Mouse (Mus musculus) embryonic facial prominence, embryonic 10.5 days (tissue): ENCODE data around the gene Tiam1. TPM values are rescaled to one million over a fixed set of nuclear protein-coding genes. Genes with fewer than 3 reads are reported as not detected.

ENCODE experiments used
- DNase-seq: peaks from one replicate; pipeline ENCODE4 v3.0.0-alpha.2; 2017; ENCODE audit warnings: low spot score
- H3K27ac ChIP-seq: fragments of 300-500 bp; sonication (generic); replicated peaks from 2 replicates; pipeline ENCODE4 v1.5.1; 2016; ENCODE audit warnings: mild to moderate bottlenecking
- H3K27me3 ChIP-seq: fragments of 300-500 bp; sonication (generic); replicated peaks from 2 replicates; pipeline ENCODE4 v1.6.1; 2016; ENCODE audit warnings: low read depth, mild to moderate bottlenecking; ENCODE audit not compliant: poor library complexity, severe bottlenecking
- H3K36me3 ChIP-seq: fragments of 300-500 bp; sonication (generic); replicated peaks from 2 replicates; pipeline ENCODE4 v1.6.1; 2016; ENCODE audit warnings: mild to moderate bottlenecking, moderate library complexity
- H3K4me1 ChIP-seq: fragments of 300-500 bp; sonication (generic); 2 replicates; pipeline ENCODE4 v1.6.1; 2016
- H3K4me3 ChIP-seq: fragments of 300-500 bp; sonication (generic); 2 replicates; pipeline ENCODE4 v1.5.1; 2016; ENCODE audit warnings: mild to moderate bottlenecking, moderate library complexity
- H3K9me3 ChIP-seq: fragments of 300-500 bp; sonication (generic); 2 replicates; pipeline ENCODE4 v1.6.1; 2016; ENCODE audit warnings: mild to moderate bottlenecking
- WGBS: fragments of 180-500 bp; shearing (Covaris S2); methylation state at CpG from one replicate; pipeline ENCODE4 v1.1.7; 2016; 5-methylcytosine and 5-hydroxymethylcytosine counted together
- polyA plus RNA-seq: library from polyadenylated mRNA; unstranded; fragments of >200 nt; fragmentation: Nextera tagmentation; extraction: Ambion mirVana; gene quantifications from 2 replicates; pipeline ENCODE4 v1.2.1, GENCODE M21; 2016

The Tiam1 gene
- polyA plus RNA-seq: 25.3 and 25.9 TPM in 2 replicates

- peak within 1 kb of the TSS; percentile 82 for H3K4me3 ChIP-seq
- peak within 1 kb of the TSS; percentile 99 for H3K27ac ChIP-seq
- H3K9me3 ChIP-seq: no peaks in the 10 kb centered on the region
- under 1% methylated on average over 64 of the region's 64 CpGs for WGBS
- peaks cover 50% of the 10 kb centered on the region for H3K4me1 ChIP-seq
- DNase-seq: peak; percentile 98
- 0 out of 2 replicates have a peak, but pooled peaks cover 6% of the 10 kb centered on the region for H3K27me3 ChIP-seq
- H3K36me3 ChIP-seq: no peaks in the 10 kb centered on the region
Observed at GRCm38 (mm10) chr16:90143760-90144516, at the start of gene Tiam1. Tiam1 (minus strand) TSS chr16:90143769.

- 70% methylated on average over 6 of the region's 6 CpGs for WGBS
- Histone ChIP-seq H3K27me3 (no peaks in the 10 kb centered on the region; the same call in 1 of the 2 replicates), H3K36me3 (no peaks in the 10 kb centered on the region), H3K27ac (no peak overlapping the region), H3K4me1 (peaks cover 7% of the 10 kb centered on the region), H3K4me3 (no peak overlapping the region), H3K9me3 (no peaks in the 10 kb centered on the region)
- no peak for DNase-seq
Observed at GRCm38 (mm10) chr16:90191289-90191688, 47.7 kb upstream of the Tiam1 start.

- H3K27me3 ChIP-seq: no peaks in the 10 kb centered on the region; the same call in 1 of the 2 replicates
- peaks cover 10% of the 10 kb centered on the region for H3K4me1 ChIP-seq
- H3K4me3 ChIP-seq: no peak overlapping the region
- H3K27ac ChIP-seq: no peak overlapping the region
- no peaks in the 10 kb centered on the region for H3K36me3 ChIP-seq
- WGBS: 27% methylated on average over 13 of the region's 13 CpGs
- no peaks in the 10 kb centered on the region for H3K9me3 ChIP-seq
- peak; percentile 54 for DNase-seq
Observed at GRCm38 (mm10) chr16:90187453-90187852, 43.9 kb upstream of the Tiam1 start.

GRCm38 (mm10) chr16:90185928-90186588 is 42.5 kb upstream of the Tiam1 start:
- peaks cover 10% of the 10 kb centered on the region for H3K4me1 ChIP-seq
- WGBS: 42% methylated on average over 8 of the region's 8 CpGs
- no peaks in the 10 kb centered on the region; the same call in 1 of the 2 replicates for H3K27me3 ChIP-seq

GRCm38 (mm10) chr16:90184135-90184534 is 40.6 kb upstream of the Tiam1 start:
- Histone ChIP-seq H3K36me3 (no peaks in the 10 kb centered on the region), H3K9me3 (no peaks in the 10 kb centered on the region), H3K4me3 (no peak overlapping the region), H3K27ac (no peak overlapping the region; the same call in 1 of the 2 replicates), H3K4me1 (peaks cover 10% of the 10 kb centered on the region), H3K27me3 (no peaks in the 10 kb centered on the region; the same call in 1 of the 2 replicates)
- 86% methylated on average over 6 of the region's 6 CpGs for WGBS
- no peak for DNase-seq

More at GRCm38 (mm10) chr16:90185928-90186588, 42.5 kb upstream of the Tiam1 start:
- Histone ChIP-seq H3K9me3 (no peaks in the 10 kb centered on the region), H3K27ac (no peak overlapping the region), H3K36me3 (no peaks in the 10 kb centered on the region), H3K4me3 (no peak overlapping the region)
- peak; percentile 80 for DNase-seq

GRCm38 (mm10) chr16:90181673-90182072 is 38.1 kb upstream of the Tiam1 start:
- 0 out of 2 replicates have a peak, but pooled peaks cover 3% of the 10 kb centered on the region for H3K4me1 ChIP-seq
- H3K9me3 ChIP-seq: no peaks in the 10 kb centered on the region
- H3K27me3 ChIP-seq: no peaks in the 10 kb centered on the region; the same call in 1 of the 2 replicates
- no peak overlapping the region for H3K4me3 ChIP-seq
- no peak for DNase-seq
- H3K36me3 ChIP-seq: no peaks in the 10 kb centered on the region
- no peak overlapping the region for H3K27ac ChIP-seq
- WGBS: 88% methylated on average over 8 of the region's 8 CpGs

GRCm38 (mm10) chr16:90180975-90181374 is 37.4 kb upstream of the Tiam1 start:
- DNase-seq: no peak
- no peaks in the 10 kb centered on the region for H3K27me3 ChIP-seq
- H3K36me3 ChIP-seq: no peaks in the 10 kb centered on the region
- no peak overlapping the region for H3K4me3 ChIP-seq
- 81% methylated on average over 6 of the region's 6 CpGs for WGBS
- H3K27ac ChIP-seq: no peak overlapping the region
- H3K4me1 ChIP-seq: 0 out of 2 replicates have a peak, but pooled peaks cover 3% of the 10 kb centered on the region
- no peaks in the 10 kb centered on the region for H3K9me3 ChIP-seq

- H3K4me3 ChIP-seq: no peak overlapping the region
- 0 out of 2 replicates have a peak, but pooled peaks cover 3% of the 10 kb centered on the region for H3K4me1 ChIP-seq
- no peak for DNase-seq
- no peaks in the 10 kb centered on the region for H3K27me3 ChIP-seq
- no peaks in the 10 kb centered on the region for H3K36me3 ChIP-seq
- H3K27ac ChIP-seq: no peak overlapping the region
- WGBS: 83% methylated on average over 5 of the region's 5 CpGs
- H3K9me3 ChIP-seq: no peaks in the 10 kb centered on the region
Observed at GRCm38 (mm10) chr16:90179892-90180291, 36.3 kb upstream of the Tiam1 start.

- no peaks in the 10 kb centered on the region for H3K27me3 ChIP-seq
- WGBS: 93% methylated on average over 3 of the region's 3 CpGs
- H3K9me3 ChIP-seq: no peaks in the 10 kb centered on the region
- DNase-seq: no peak
- H3K27ac ChIP-seq: no peak overlapping the region
- H3K4me1 ChIP-seq: no peaks in the 10 kb centered on the region
- H3K4me3 ChIP-seq: no peak overlapping the region
- no peaks in the 10 kb centered on the region for H3K36me3 ChIP-seq
Observed at GRCm38 (mm10) chr16:90178404-90178803, 34.8 kb upstream of the Tiam1 start.

- Histone ChIP-seq H3K9me3 (no peaks in the 10 kb centered on the region), H3K36me3 (no peaks in the 10 kb centered on the region), H3K27me3 (no peaks in the 10 kb centered on the region), H3K4me1 (no peaks in the 10 kb centered on the region), H3K4me3 (no peak overlapping the region), H3K27ac (no peak overlapping the region)
- 82% methylated on average over 8 of the region's 8 CpGs for WGBS
- no peak for DNase-seq
Observed at GRCm38 (mm10) chr16:90177425-90177824, 33.9 kb upstream of the Tiam1 start.

- H3K27ac ChIP-seq: no peak overlapping the region
- H3K9me3 ChIP-seq: no peaks in the 10 kb centered on the region
- no peaks in the 10 kb centered on the region for H3K27me3 ChIP-seq
- DNase-seq: no peak
- no peaks in the 10 kb centered on the region for H3K4me1 ChIP-seq
- H3K4me3 ChIP-seq: no peak overlapping the region
- WGBS: 64% methylated on average over 10 of the region's 10 CpGs
- no peaks in the 10 kb centered on the region for H3K36me3 ChIP-seq
Observed at GRCm38 (mm10) chr16:90176472-90176871, 32.9 kb upstream of the Tiam1 start.

- Histone ChIP-seq H3K4me3 (no peak overlapping the region), H3K27ac (no peak overlapping the region), H3K27me3 (no peaks in the 10 kb centered on the region), H3K9me3 (no peaks in the 10 kb centered on the region), H3K4me1 (peaks cover 3% of the 10 kb centered on the region; the same call in 1 of the 2 replicates), H3K36me3 (no peaks in the 10 kb centered on the region)
- no peak for DNase-seq
- 47% methylated on average over 8 of the region's 8 CpGs for WGBS
Observed at GRCm38 (mm10) chr16:90171416-90171815, 27.8 kb upstream of the Tiam1 start.
